Mouse (Mus musculus): ENCODE results near the gene Kif15. TPM values are rescaled to one million over a fixed set of nuclear protein-coding genes. Genes with fewer than 3 reads are reported as not detected.

Gene Kif15
- polyA plus RNA-seq, 1 experiment from 2014 or later = 9.3 TPM

DNA sequence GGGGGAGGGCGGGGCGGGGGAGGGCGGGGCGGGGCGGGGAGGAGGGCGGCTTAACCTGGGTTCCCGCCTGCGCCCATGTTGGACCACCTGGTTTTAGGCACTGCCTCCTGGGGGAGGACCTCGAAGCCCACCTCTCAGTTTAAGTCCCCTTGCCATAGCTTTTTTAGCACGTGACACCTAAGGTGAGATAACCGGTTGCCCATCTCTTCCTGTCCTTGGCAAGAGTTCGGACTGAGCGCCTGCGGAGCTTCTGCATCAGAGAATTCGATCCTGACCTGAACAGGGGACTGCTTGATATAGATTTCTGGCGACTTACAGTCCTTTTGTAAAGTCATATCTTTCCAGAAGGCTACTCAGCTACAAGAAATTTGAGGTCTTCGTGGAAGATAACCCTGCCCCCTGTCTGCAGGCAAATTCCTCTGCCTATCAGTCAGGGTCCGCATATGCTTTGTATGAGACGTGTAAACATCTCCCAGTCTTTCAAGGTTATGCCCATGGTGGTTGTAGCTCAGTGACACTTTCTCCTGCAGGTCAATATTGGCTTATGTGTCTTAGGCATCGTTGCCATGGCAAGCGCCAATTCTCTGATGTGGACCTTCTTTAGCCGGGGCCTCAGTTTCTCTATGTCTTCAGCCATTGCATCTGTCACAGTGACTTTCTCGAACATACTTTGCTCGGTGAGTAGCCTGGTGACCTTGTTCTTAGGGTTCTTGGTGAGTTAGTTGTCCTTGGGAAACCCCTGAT is 71.0 kb downstream of the Kif15 start:
- Histone ChIP-seq H3K4me1 (replicated peaks; ENCODE audit: control insufficient read depth, insufficient read depth) (no peaks in the 10 kb centered on the region; the same call in 1 of the 2 replicates), H3K9ac (ENCODE audit: low read length) (no peak overlapping the region), H3K4me2 (replicated peaks; ENCODE audit: low read depth) (peak overlapping the region; percentile 63), H3K4me3 (ENCODE audit: low read depth, low read length) (peak overlapping the region; percentile 68), H3K9me3 (ENCODE audit: control insufficient read depth, low read length) (no peaks in the 10 kb centered on the region), H3K27me3 (ENCODE audit: control insufficient read depth, insufficient read depth, low read length) (no peaks in the 10 kb centered on the region), H3K27ac (replicated peaks) (no peak overlapping the region), H3K36me3 (ENCODE audit: control insufficient read depth, insufficient read depth, low read length) (no peaks in the 10 kb centered on the region)
- 32% methylated on average over 18 of the region's 24 CpGs for WGBS
- TF ChIP-seq EP300 (optimal IDR thresholded peaks at IDR 0.05) (no peak), CTCF (IDR thresholded peaks at IDR 0.05; ENCODE audit: low read depth) (peak; percentile 23; the same call in 1 of the 2 replicates)
- DNase-seq (ENCODE audit: low spot score) (no peak), ATAC-seq (ENCODE audit: low FRiP score, low TSS enrichment) (no peak; the same call in 1 of the 2 replicates)

DNA sequence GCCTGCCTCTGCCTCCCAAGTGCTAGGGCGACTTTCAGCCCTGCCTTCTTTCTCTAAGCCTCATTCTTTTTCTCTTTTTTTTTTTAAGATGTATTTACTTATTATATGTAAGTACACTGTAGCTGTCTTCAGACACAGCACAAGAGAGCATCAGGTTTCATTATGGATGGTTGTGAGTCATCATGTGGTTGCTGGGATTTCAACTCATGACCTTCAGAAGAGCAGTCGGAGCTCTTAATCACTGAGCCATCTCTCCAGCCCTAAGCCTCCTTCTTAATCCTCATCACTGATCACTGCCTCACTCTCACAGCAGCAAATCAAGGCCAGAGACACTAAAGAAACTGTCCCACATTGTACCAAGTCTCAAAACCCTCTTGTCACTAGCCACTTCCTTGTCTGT is 73.4 kb downstream of the Kif15 start:
- no peak for TF ChIP-seq EP300 (optimal IDR thresholded peaks at IDR 0.05)
- TF ChIP-seq CTCF (IDR thresholded peaks at IDR 0.05; ENCODE audit: low read depth) = no peak

DNA sequence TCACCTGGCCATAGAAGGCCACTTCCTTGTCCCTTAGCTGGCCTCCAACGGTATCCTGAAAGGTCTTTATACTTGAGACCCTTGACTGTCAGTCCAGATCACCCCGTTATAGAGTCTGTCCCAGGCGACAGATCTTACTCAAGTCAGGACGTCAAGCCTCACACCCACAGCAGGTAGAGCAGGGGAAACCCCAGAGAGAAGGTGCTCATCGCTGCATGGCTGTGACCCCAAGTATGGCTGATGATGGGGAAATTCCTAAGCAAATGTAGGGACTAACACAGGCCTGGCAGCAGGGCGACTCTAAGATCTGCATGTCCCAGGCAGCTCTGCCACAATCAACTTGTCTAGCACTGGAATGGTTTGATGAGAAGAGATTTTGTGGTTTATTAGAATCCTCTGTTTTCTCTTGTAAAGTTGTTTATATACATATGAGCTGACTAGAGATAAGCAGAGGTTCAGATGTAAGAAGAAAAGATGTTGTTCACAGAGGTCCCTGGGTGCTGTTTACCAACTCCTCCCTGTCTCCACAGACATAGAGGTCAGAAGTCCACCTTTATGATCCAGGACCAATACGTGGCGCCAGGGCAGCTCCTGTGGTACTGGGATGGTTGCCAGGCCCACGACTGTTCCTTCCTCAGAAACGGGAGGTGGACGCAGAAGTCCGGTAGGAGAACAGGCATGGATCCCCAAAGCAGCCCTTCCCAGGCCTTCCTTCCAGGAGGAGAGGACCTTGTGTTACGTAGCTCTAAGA is 80.8 kb downstream of the Kif15 start:
- Histone ChIP-seq H3K36me3 (ENCODE audit: control insufficient read depth, insufficient read depth, low read length) (no peaks in the 10 kb centered on the region), H3K4me2 (replicated peaks; ENCODE audit: low read depth) (no peak overlapping the region), H3K4me3 (ENCODE audit: low read depth, low read length) (no peak overlapping the region), H3K27me3 (ENCODE audit: control insufficient read depth, insufficient read depth, low read length) (no peaks in the 10 kb centered on the region), H3K9me3 (ENCODE audit: control insufficient read depth, low read length) (no peaks in the 10 kb centered on the region), H3K4me1 (replicated peaks; ENCODE audit: control insufficient read depth, insufficient read depth) (no peaks in the 10 kb centered on the region), H3K27ac (replicated peaks) (no peak overlapping the region), H3K9ac (ENCODE audit: low read length) (no peak overlapping the region)
- TF ChIP-seq EP300 (optimal IDR thresholded peaks at IDR 0.05) = no peak
- no peak for TF ChIP-seq CTCF (IDR thresholded peaks at IDR 0.05; ENCODE audit: low read depth)
- ATAC-seq (ENCODE audit: low FRiP score, low TSS enrichment) (0 out of 2 replicates have a peak, but pooled peaks have one; percentile 51), DNase-seq (ENCODE audit: low spot score) (peak; percentile 33)
- 63% methylated on average over 13 of the region's 13 CpGs for WGBS

More for the DNA sequence above, 73.4 kb downstream of the Kif15 start:
- DNase-seq (ENCODE audit: low spot score) (no peak), ATAC-seq (ENCODE audit: low FRiP score, low TSS enrichment) (no peak)
- Histone ChIP-seq H3K27me3 (ENCODE audit: control insufficient read depth, insufficient read depth, low read length) (no peaks in the 10 kb centered on the region), H3K4me1 (replicated peaks; ENCODE audit: control insufficient read depth, insufficient read depth) (no peaks in the 10 kb centered on the region; the same call in 1 of the 2 replicates), H3K36me3 (ENCODE audit: control insufficient read depth, insufficient read depth, low read length) (no peaks in the 10 kb centered on the region), H3K4me2 (replicated peaks; ENCODE audit: low read depth) (no peak overlapping the region), H3K27ac (replicated peaks) (no peak overlapping the region), H3K4me3 (ENCODE audit: low read depth, low read length) (no peak overlapping the region), H3K9me3 (ENCODE audit: control insufficient read depth, low read length) (no peaks in the 10 kb centered on the region), H3K9ac (ENCODE audit: low read length) (no peak overlapping the region)
- WGBS = 74% methylated on average over 2 of the region's 2 CpGs

DNA sequence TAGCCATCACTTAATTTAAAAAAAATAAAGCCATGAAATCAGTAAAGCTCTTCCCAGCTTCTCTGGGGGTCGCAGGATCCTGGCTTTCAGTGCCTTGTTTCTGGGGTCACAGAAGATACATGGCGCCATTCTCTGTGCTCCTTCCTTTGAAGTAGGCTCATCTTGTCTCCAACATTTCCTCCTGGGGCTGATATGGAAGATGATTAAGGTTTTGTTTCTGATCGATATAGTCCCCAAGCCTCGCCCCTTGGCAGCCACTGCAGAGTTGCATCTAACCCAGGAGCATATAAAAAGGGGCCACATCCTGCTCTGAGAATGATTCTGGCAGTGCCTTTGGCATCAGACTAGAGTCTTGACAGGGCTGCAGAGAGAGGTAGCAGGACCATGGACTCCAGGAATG is 83.6 kb downstream of the Kif15 start, which contains the start of gene Tgm4:
Gene Tgm4, plus strand, starts transcription at position 301 of the 400 bp plus-strand sequence.
- DNase-seq (ENCODE audit: low spot score) (no peak), ATAC-seq (ENCODE audit: low FRiP score, low TSS enrichment) (no peak)
- Histone ChIP-seq H3K27ac (replicated peaks) (no peak within 1 kb of the TSS), H3K9me3 (ENCODE audit: control insufficient read depth, low read length) (no peaks in the 10 kb centered on the region), H3K36me3 (ENCODE audit: control insufficient read depth, insufficient read depth, low read length) (no peaks in the 10 kb centered on the region), H3K4me2 (replicated peaks; ENCODE audit: low read depth) (no peak within 1 kb of the TSS), H3K4me3 (ENCODE audit: low read depth, low read length) (no peak within 1 kb of the TSS), H3K4me1 (replicated peaks; ENCODE audit: control insufficient read depth, insufficient read depth) (no peaks in the 10 kb centered on the region), H3K9ac (ENCODE audit: low read length) (no peak within 1 kb of the TSS), H3K27me3 (ENCODE audit: control insufficient read depth, insufficient read depth, low read length) (no peaks in the 10 kb centered on the region)
- WGBS = 78% methylated on average over 4 of the region's 4 CpGs
- no peak for TF ChIP-seq EP300 (optimal IDR thresholded peaks at IDR 0.05)
- no peak for TF ChIP-seq CTCF (IDR thresholded peaks at IDR 0.05; ENCODE audit: low read depth)

DNA sequence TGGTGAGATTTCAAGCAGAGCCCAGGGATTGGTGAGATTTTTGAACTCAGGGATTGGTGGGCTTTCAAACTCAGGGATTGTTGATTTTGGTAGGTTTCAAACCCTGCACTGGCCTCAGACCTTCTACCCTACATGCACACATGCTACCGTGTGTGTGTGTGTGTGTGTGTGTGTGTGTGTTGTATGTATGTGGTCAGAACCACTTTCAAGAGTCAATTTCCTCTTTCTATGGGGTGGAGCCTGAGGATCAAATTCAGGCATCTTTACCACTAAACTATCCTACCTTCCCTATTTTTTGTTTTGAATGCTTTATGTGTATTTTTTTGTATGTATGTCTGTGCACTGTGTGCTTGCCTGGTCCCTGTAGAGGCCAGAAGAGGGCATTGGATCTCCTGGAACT is 96.8 kb downstream of the Kif15 start:
- WGBS = 92% methylated on average over 1 of the region's 1 CpGs
- Histone ChIP-seq H3K4me1 (replicated peaks; ENCODE audit: control insufficient read depth, insufficient read depth) (no peaks in the 10 kb centered on the region), H3K9me3 (ENCODE audit: control insufficient read depth, low read length) (no peaks in the 10 kb centered on the region), H3K4me3 (ENCODE audit: low read depth, low read length) (no peak overlapping the region), H3K27ac (replicated peaks) (no peak overlapping the region), H3K4me2 (replicated peaks; ENCODE audit: low read depth) (no peak overlapping the region), H3K36me3 (ENCODE audit: control insufficient read depth, insufficient read depth, low read length) (no peaks in the 10 kb centered on the region), H3K9ac (ENCODE audit: low read length) (no peak overlapping the region), H3K27me3 (ENCODE audit: control insufficient read depth, insufficient read depth, low read length) (no peaks in the 10 kb centered on the region)
- DNase-seq (ENCODE audit: low spot score) (no peak), ATAC-seq (ENCODE audit: low FRiP score, low TSS enrichment) (no peak)
- TF ChIP-seq CTCF (IDR thresholded peaks at IDR 0.05; ENCODE audit: low read depth) (no peak), EP300 (optimal IDR thresholded peaks at IDR 0.05) (no peak)

All from stomach, postnatal 0 days (tissue).